Mouse (Mus musculus) midbrain, embryonic 11.5 days (tissue): Measurements from ENCODE around the gene Ccdc154. TPM values are rescaled to one million over a fixed set of nuclear protein-coding genes. Genes with fewer than 3 reads are reported as not detected.
A peak's percentile ranks its signal among the peaks of the same experiment; 100 is the strongest.

Source experiments
- ATAC-seq: fragments of 200-750 bp; cut with Nextera tagmentation; 2 replicates; pipeline ENCODE4 v1.8.0; 2017; ENCODE audit warnings: moderate TSS enrichment, moderate library complexity; ENCODE audit not compliant: low FRiP score
- DNase-seq: peaks from one replicate; pipeline ENCODE4 v3.0.0; 2015; ENCODE audit warnings: low spot score; ENCODE audit errors: missing footprints
- H3K27ac ChIP-seq: fragments of 300-500 bp; sonication (generic); 2 replicates; pipeline ENCODE4 v1.5.1; 2014; ENCODE audit warnings: low read depth, low read length
- H3K27me3 ChIP-seq: fragments of 300-500 bp; sonication (generic); 2 replicates; pipeline ENCODE4 v1.6.1; 2014; ENCODE audit warnings: mild to moderate bottlenecking, low read length, moderate library complexity, mixed read lengths; ENCODE audit not compliant: control insufficient read depth, insufficient read depth
- H3K36me3 ChIP-seq: fragments of 300-500 bp; sonication (generic); 2 replicates; pipeline ENCODE4 v1.6.1; 2014; ENCODE audit warnings: mild to moderate bottlenecking, low read length, moderate library complexity, mixed read lengths; ENCODE audit not compliant: control insufficient read depth, insufficient read depth
- H3K4me1 ChIP-seq: fragments of 300-500 bp; sonication (generic); 2 replicates; pipeline ENCODE4 v1.6.1; 2014; ENCODE audit warnings: low read length; ENCODE audit not compliant: control insufficient read depth, insufficient read depth
- H3K4me2 ChIP-seq: fragments of 300-500 bp; sonication (generic); 2 replicates; pipeline ENCODE4 v1.6.1; 2014; ENCODE audit warnings: mild to moderate bottlenecking, moderate library complexity
- H3K4me3 ChIP-seq: fragments of 300-500 bp; sonication (generic); 2 replicates; pipeline ENCODE4 v1.5.1; 2014; ENCODE audit warnings: low read depth, low read length
- H3K9ac ChIP-seq: fragments of 300-500 bp; sonication (generic); 2 replicates; pipeline ENCODE4 v1.6.1; 2014; ENCODE audit warnings: low read length
- H3K9me3 ChIP-seq: fragments of 300-500 bp; sonication (generic); 2 replicates; pipeline ENCODE4 v1.6.1; 2016; ENCODE audit warnings: low read length; ENCODE audit not compliant: control insufficient read depth
- WGBS: fragments of 180-500 bp; shearing (Covaris S2); extraction: QIAGEN DNeasy Blood & Tissue Kit; methylation state at CpG from one replicate; pipeline ENCODE4 v1.1.7; 2014; 5-methylcytosine and 5-hydroxymethylcytosine counted together
- polyA plus RNA-seq: library from polyadenylated mRNA; unstranded; fragments of >200 nt; fragmentation: Nextera tagmentation; extraction: Ambion mirVana; gene quantifications from 2 replicates; pipeline ENCODE4 v1.2.1, GENCODE M21; 2014

Gene Ccdc154
- polyA plus RNA-seq, 1 experiment from 2014 or later: not detected

- Histone ChIP-seq H3K4me1 (no peaks in the 10 kb centered on the region), H3K9me3 (no peaks in the 10 kb centered on the region), H3K9ac (no peak overlapping the region), H3K4me3 (no peak overlapping the region), H3K4me2 (no peak overlapping the region), H3K27ac (no peak overlapping the region), H3K36me3 (no peaks in the 10 kb centered on the region), H3K27me3 (no peaks in the 10 kb centered on the region)
- WGBS: 93% methylated on average over 2 of the region's 2 CpGs
- DNase-seq (no peak), ATAC-seq (no peak)
Measured at GRCm38 (mm10) chr17:25169706-25170105, 7.4 kb downstream of the Ccdc154 start.

GRCm38 (mm10) chr17:25172558-25172957, 10.3 kb downstream of the Ccdc154 start:
- DNase-seq (no peak), ATAC-seq (no peak)
- H3K4me3 ChIP-seq: no peak overlapping the region
- no peaks in the 10 kb centered on the region for H3K4me1 ChIP-seq
- no peak overlapping the region for H3K27ac ChIP-seq
- H3K9me3 ChIP-seq: no peaks in the 10 kb centered on the region
- 83% methylated on average over 3 of the region's 3 CpGs for WGBS
- no peaks in the 10 kb centered on the region for H3K36me3 ChIP-seq
- H3K27me3 ChIP-seq: no peaks in the 10 kb centered on the region
- no peak overlapping the region for H3K9ac ChIP-seq
- no peak overlapping the region for H3K4me2 ChIP-seq

- no peaks in the 10 kb centered on the region for H3K36me3 ChIP-seq
- DNase-seq (no peak), ATAC-seq (no peak)
- no peaks in the 10 kb centered on the region for H3K9me3 ChIP-seq
- no peaks in the 10 kb centered on the region for H3K27me3 ChIP-seq
- no peaks in the 10 kb centered on the region for H3K4me1 ChIP-seq
- no peak within 1 kb of the TSS for H3K9ac ChIP-seq
- no peak within 1 kb of the TSS for H3K27ac ChIP-seq
- H3K4me3 ChIP-seq: no peak within 1 kb of the TSS
- 68% methylated on average over 9 of the region's 9 CpGs for WGBS
- no peak within 1 kb of the TSS for H3K4me2 ChIP-seq
Measured at GRCm38 (mm10) chr17:25175411-25175810, 13.2 kb downstream of the Ccdc154 start, which contains the start of gene Gm38655. Gene Gm38655, minus strand, starts transcription at chr17:25175471.

GRCm38 (mm10) chr17:25183232-25183631, 21.0 kb downstream of the Ccdc154 start:
- H3K4me1 ChIP-seq: peaks cover 13% of the 10 kb centered on the region
- H3K9ac ChIP-seq: no peak overlapping the region
- H3K9me3 ChIP-seq: no peaks in the 10 kb centered on the region
- DNase-seq (no peak), ATAC-seq (no peak)
- H3K27me3 ChIP-seq: no peaks in the 10 kb centered on the region
- peak overlapping the region; percentile 99 for H3K4me2 ChIP-seq
- H3K4me3 ChIP-seq: no peak overlapping the region; the same call in 1 of the 2 replicates
- H3K27ac ChIP-seq: no peak overlapping the region
- H3K36me3 ChIP-seq: no peaks in the 10 kb centered on the region

- H3K4me2 ChIP-seq: peak within 1 kb of the TSS; percentile 99
- peak within 1 kb of the TSS; percentile 95 for H3K4me3 ChIP-seq
- no peaks in the 10 kb centered on the region for H3K27me3 ChIP-seq
- H3K9me3 ChIP-seq: no peaks in the 10 kb centered on the region
- ATAC-seq (peak; percentile 85), DNase-seq (peak; percentile 100)
- peak within 1 kb of the TSS; percentile 80 for H3K27ac ChIP-seq
- H3K36me3 ChIP-seq: no peaks in the 10 kb centered on the region
- peak within 1 kb of the TSS; percentile 96 for H3K9ac ChIP-seq
- peaks cover 17% of the 10 kb centered on the region for H3K4me1 ChIP-seq
- WGBS: under 1% methylated on average over 50 of the region's 50 CpGs
Measured at GRCm38 (mm10) chr17:25184129-25184691, 21.9 kb downstream of the Ccdc154 start, which contains the start of gene BC003965. Gene BC003965, plus strand, starts transcription at chr17:25184554.

GRCm38 (mm10) chr17:25184961-25185360, 22.7 kb downstream of the Ccdc154 start:
- 10% methylated on average over 17 of the region's 17 CpGs for WGBS
- no peaks in the 10 kb centered on the region for H3K9me3 ChIP-seq
- no peaks in the 10 kb centered on the region for H3K27me3 ChIP-seq
- H3K27ac ChIP-seq: no peak overlapping the region
- DNase-seq (no peak), ATAC-seq (peak; percentile 19; the same call in 1 of the 2 replicates)
- H3K4me3 ChIP-seq: peak overlapping the region; percentile 95
- H3K4me2 ChIP-seq: peak overlapping the region; percentile 99
- peak overlapping the region; percentile 79 for H3K9ac ChIP-seq
- H3K4me1 ChIP-seq: peaks cover 21% of the 10 kb centered on the region
- no peaks in the 10 kb centered on the region for H3K36me3 ChIP-seq

GRCm38 (mm10) chr17:25187784-25188149, 25.5 kb downstream of the Ccdc154 start:
- Histone ChIP-seq H3K4me1 (peaks cover 21% of the 10 kb centered on the region), H3K9me3 (no peaks in the 10 kb centered on the region)
- WGBS: 7% methylated on average over 11 of the region's 11 CpGs

GRCm38 (mm10) chr17:25188150-25189031, 26.1 kb downstream of the Ccdc154 start, which contains the start of gene Unkl:
Gene Unkl, plus strand, starts transcription at chr17:25188397.
- ATAC-seq (peak; percentile 63), DNase-seq (peak; percentile 93)
- peak within 1 kb of the TSS; percentile 30; the same call in 1 of the 2 replicates for H3K27ac ChIP-seq
- H3K9ac ChIP-seq: peak within 1 kb of the TSS; percentile 86
- H3K4me3 ChIP-seq: peak within 1 kb of the TSS; percentile 98
- H3K4me2 ChIP-seq: peak within 1 kb of the TSS; percentile 80
- H3K27me3 ChIP-seq: no peaks in the 10 kb centered on the region
- peaks cover 21% of the 10 kb centered on the region for H3K4me1 ChIP-seq
- under 1% methylated on average over 99 of the region's 104 CpGs for WGBS
- H3K9me3 ChIP-seq: no peaks in the 10 kb centered on the region
- no peaks in the 10 kb centered on the region for H3K36me3 ChIP-seq

More at GRCm38 (mm10) chr17:25187784-25188149, 25.5 kb downstream of the Ccdc154 start:
- H3K36me3 ChIP-seq: no peaks in the 10 kb centered on the region
- peak overlapping the region; percentile 98 for H3K4me3 ChIP-seq
- peak; percentile 85 for DNase-seq
- peak overlapping the region; percentile 86 for H3K9ac ChIP-seq
- H3K27me3 ChIP-seq: no peaks in the 10 kb centered on the region
- no peak for ATAC-seq
- H3K27ac ChIP-seq: peak overlapping the region; percentile 30; the same call in 1 of the 2 replicates
- peak overlapping the region; percentile 80 for H3K4me2 ChIP-seq

GRCm38 (mm10) chr17:25189091-25189490, 26.8 kb downstream of the Ccdc154 start:
- WGBS: 8% methylated on average over 16 of the region's 16 CpGs
- no peak; the same call in 1 of the 2 replicates for ATAC-seq
- no peak overlapping the region for H3K27ac ChIP-seq

More at GRCm38 (mm10) chr17:25189091-25189490, 26.8 kb downstream of the Ccdc154 start:
- H3K4me3 ChIP-seq: peak overlapping the region; percentile 98
- no peaks in the 10 kb centered on the region for H3K27me3 ChIP-seq
- H3K4me2 ChIP-seq: peak overlapping the region; percentile 80
- peaks cover 21% of the 10 kb centered on the region for H3K4me1 ChIP-seq
- no peaks in the 10 kb centered on the region for H3K36me3 ChIP-seq
- no peaks in the 10 kb centered on the region for H3K9me3 ChIP-seq
- no peak for DNase-seq
- H3K9ac ChIP-seq: peak overlapping the region; percentile 86
